Mouse (Mus musculus) liver, embryonic 14.5 days (tissue): Measurements from ENCODE around the gene Zdhhc9.

Source experiments
- CTCF ChIP-seq: IDR thresholded peaks from 2 replicates; pipeline ENCODE4 v1.5.1; 2016; ENCODE audit warnings: antibody characterized with exemption, low read depth, control low read depth
- EP300 ChIP-seq: IDR thresholded peaks from 2 replicates; pipeline ENCODE4 v1.6.1; 2016; ENCODE audit warnings: antibody characterized with exemption, low read depth

GRCm38 (mm10) chrX:48153949-48154348, 54.7 kb downstream of the Zdhhc9 start:
- no peak for TF ChIP-seq CTCF
- no peak for TF ChIP-seq EP300
